In the genomic region with DNA sequence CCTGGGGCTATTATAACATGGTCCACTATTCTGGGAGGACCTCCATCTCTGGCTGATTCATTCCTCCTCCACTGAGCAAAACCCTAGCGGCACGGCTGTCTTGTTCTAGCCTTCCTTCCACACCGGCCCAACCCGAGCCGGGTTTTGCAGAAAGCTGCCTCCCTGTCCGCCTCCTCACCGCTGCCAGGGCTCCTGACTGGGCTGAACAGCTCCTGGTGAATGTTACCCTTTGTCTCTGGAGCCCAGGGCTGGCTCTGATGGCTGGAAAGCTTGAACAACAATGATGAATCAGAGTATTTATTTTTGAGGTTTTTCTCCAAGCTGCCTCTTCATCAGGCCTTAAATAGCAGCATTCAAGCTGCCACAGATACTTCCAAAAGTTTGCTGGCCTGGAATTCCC, we compare ENCODE assay signal across 8 mouse cellular contexts.
DNase-seq lines count a peak whose midpoint lies in the region; ATAC-seq and TF ChIP-seq lines count a peak whose summit lies in the region.

No protein-coding gene starts in this region.

- DNase-seq in gastrocnemius, postnatal 25 days, result peak; percentile 71
- peak; percentile 79 to 88 for DNase-seq in layer of hippocampus, adult 18-20 months (ENCODE audit: low spot score in 2 of 2)
- peak; percentile 70 for DNase-seq in midbrain, postnatal 0 days (ENCODE audit: low spot score)
- no peak for DNase-seq in thymus, adult 18-20 months
- no peak for DNase-seq in thymus, postnatal 4 days

- peak; percentile 41; the same call in 1 of the 2 replicates for ATAC-seq in intestine, embryonic 15.5 days
- no peak for ATAC-seq in intestine, embryonic 16.5 days
- peak; percentile 74 for ATAC-seq in midbrain, postnatal 0 days (ENCODE audit: low FRiP score)

- peaks cover 16% of the 10 kb centered on the region for H3K4me1 ChIP-seq in intestine, embryonic 15.5 days (replicated peaks)
- peaks cover 38% of the 10 kb centered on the region for H3K4me1 ChIP-seq in intestine, embryonic 16.5 days (ENCODE audit: control insufficient read depth, insufficient read depth, low read length)
- H3K4me1 ChIP-seq in cortical plate, adult 2 months (ENCODE audit: control insufficient read depth, insufficient read depth, low read length), result peaks cover 22% of the 10 kb centered on the region
- H3K4me1 ChIP-seq in midbrain, postnatal 0 days (ENCODE audit: insufficient read depth, low read length), result peaks cover 20% of the 10 kb centered on the region; the same call in 1 of the 2 replicates

- 63% methylated on average over 7 of the region's 7 CpGs for WGBS in intestine, embryonic 15.5 days
- WGBS in intestine, embryonic 16.5 days, result 46% methylated on average over 7 of the region's 7 CpGs
- WGBS in midbrain, postnatal 0 days, result 32% methylated on average over 7 of the region's 7 CpGs

- no peak overlapping the region for H3K4me3 ChIP-seq in intestine, embryonic 15.5 days (replicated peaks)
- H3K4me3 ChIP-seq in intestine, embryonic 16.5 days (ENCODE audit: low read length), result no peak overlapping the region
- H3K4me3 ChIP-seq in cortical plate, adult 2 months (ENCODE audit: insufficient read depth, low read length), result no peak overlapping the region
- no peak overlapping the region for H3K4me3 ChIP-seq in midbrain, postnatal 0 days (ENCODE audit: low read depth, low read length)

- H3K27me3 ChIP-seq in intestine, embryonic 15.5 days (replicated peaks), result no peaks in the 10 kb centered on the region
- H3K27me3 ChIP-seq in intestine, embryonic 16.5 days (replicated peaks; ENCODE audit: control insufficient read depth, insufficient read depth, low read length), result no peaks in the 10 kb centered on the region
- H3K27me3 ChIP-seq in midbrain, postnatal 0 days (ENCODE audit: insufficient read depth, low read length), result no peaks in the 10 kb centered on the region

- TF ChIP-seq CTCF in cortical plate, adult 2 months (IDR thresholded peaks at IDR 0.05; ENCODE audit: extremely low read depth, insufficient read depth, low read length), result no peak
- no peak for TF ChIP-seq CTCF in midbrain, postnatal 0 days (IDR thresholded peaks at IDR 0.05)

- H3K27ac ChIP-seq in intestine, embryonic 15.5 days, result 0 out of 2 replicates have a peak overlapping the region, but pooled peaks have one; percentile 6
- no peak overlapping the region for H3K27ac ChIP-seq in intestine, embryonic 16.5 days (ENCODE audit: low read length)
- H3K27ac ChIP-seq in cortical plate, adult 2 months (ENCODE audit: insufficient read depth, low read length), result peak overlapping the region; percentile 62
- peak overlapping the region; percentile 18; the same call in 1 of the 2 replicates for H3K27ac ChIP-seq in midbrain, postnatal 0 days (ENCODE audit: low read depth, low read length)

- no peak overlapping the region for H3K4me2 ChIP-seq in intestine, embryonic 15.5 days (replicated peaks)
- no peak overlapping the region for H3K4me2 ChIP-seq in intestine, embryonic 16.5 days (ENCODE audit: low read depth, low read length)
- H3K4me2 ChIP-seq in midbrain, postnatal 0 days (ENCODE audit: low read depth, low read length, poor library complexity, severe bottlenecking), result no peak overlapping the region

- no peaks in the 10 kb centered on the region for H3K36me3 ChIP-seq in intestine, embryonic 15.5 days
- H3K36me3 ChIP-seq in intestine, embryonic 16.5 days (ENCODE audit: control insufficient read depth, insufficient read depth, low read length), result no peaks in the 10 kb centered on the region
- H3K36me3 ChIP-seq in midbrain, postnatal 0 days (ENCODE audit: insufficient read depth, low read length), result no peaks in the 10 kb centered on the region

- H3K9ac ChIP-seq in intestine, embryonic 15.5 days, result no peak overlapping the region
- H3K9ac ChIP-seq in intestine, embryonic 16.5 days (ENCODE audit: low read depth, low read length), result no peak overlapping the region
- no peak overlapping the region for H3K9ac ChIP-seq in midbrain, postnatal 0 days (replicated peaks; ENCODE audit: low read length, poor library complexity, severe bottlenecking)

- no peaks in the 10 kb centered on the region for H3K9me3 ChIP-seq in intestine, embryonic 15.5 days
- no peaks in the 10 kb centered on the region for H3K9me3 ChIP-seq in intestine, embryonic 16.5 days (ENCODE audit: control insufficient read depth, low read length)
- no peaks in the 10 kb centered on the region for H3K9me3 ChIP-seq in midbrain, postnatal 0 days (ENCODE audit: low read length)

- no peak for TF ChIP-seq POLR2A in cortical plate, adult 2 months (IDR thresholded peaks at IDR 0.05; ENCODE audit: extremely low read depth, insufficient read depth, low read length)

Comparison
In these comparisons a context has a peak if more than half of its experiments do, and no peak if none do; other contexts are left out.
1. DNase-seq: peak in gastrocnemius, postnatal 25 days (single experiment), layer of hippocampus, adult 18-20 months (2 of 2) and midbrain, postnatal 0 days (single experiment); none in thymus, adult 18-20 months (0 of 2) and thymus, postnatal 4 days (single experiment).